Mouse (Mus musculus): ENCODE data around the gene March2. TPM values are rescaled to one million over a fixed set of nuclear protein-coding genes. Genes with fewer than 3 reads are reported as not detected.

The March2 gene
- polyA plus RNA-seq, 1 experiment from 2014 or later = 39.4 TPM

Other genes starting within 250 kb of the March2 start
- 107 and 125 TPM in 2 replicates for gene Adamts10, start 194.5 kb downstream of the March2 start, polyA plus RNA-seq (2016; fragmentation: Nextera tagmentation; extraction: Ambion mirVana)
- gene Myo1f, start 163.0 kb downstream of the March2 start, polyA plus RNA-seq (2016; fragmentation: Nextera tagmentation; extraction: Ambion mirVana) = 1.9 and 2.3 TPM in 2 replicates
- gene Zfp414, start 89.6 kb downstream of the March2 start, polyA plus RNA-seq (2016; fragmentation: Nextera tagmentation; extraction: Ambion mirVana) = 40.1 and 40.7 TPM in 2 replicates
- 0.55 and 0.56 TPM in 2 replicates for gene Pram1, start 80.6 kb downstream of the March2 start, polyA plus RNA-seq (2016; fragmentation: Nextera tagmentation; extraction: Ambion mirVana)
- gene Hnrnpm, start 31.8 kb downstream of the March2 start, polyA plus RNA-seq (2016; fragmentation: Nextera tagmentation; extraction: Ambion mirVana) = 477 and 517 TPM in 2 replicates
- gene Rab11b, start 41.9 kb upstream of the March2 start, polyA plus RNA-seq (2016; fragmentation: Nextera tagmentation; extraction: Ambion mirVana) = 335 and 351 TPM in 2 replicates
- gene Angptl4, start 63.2 kb upstream of the March2 start, polyA plus RNA-seq (2016; fragmentation: Nextera tagmentation; extraction: Ambion mirVana) = 43.2 and 43.7 TPM in 2 replicates
- gene Kank3, start 91.8 kb upstream of the March2 start, polyA plus RNA-seq (2016; fragmentation: Nextera tagmentation; extraction: Ambion mirVana) = 28.1 and 28.7 TPM in 2 replicates
- 1,001 and 1,020 TPM in 2 replicates for gene Rps28, start 105.9 kb upstream of the March2 start, polyA plus RNA-seq (2016; fragmentation: Nextera tagmentation; extraction: Ambion mirVana)
- 458 and 462 TPM in 2 replicates for gene Ndufa7, start 105.9 kb upstream of the March2 start, polyA plus RNA-seq (2016; fragmentation: Nextera tagmentation; extraction: Ambion mirVana)
- gene Cd320, start 124.4 kb upstream of the March2 start, polyA plus RNA-seq (2016; fragmentation: Nextera tagmentation; extraction: Ambion mirVana) = 66.4 and 73.9 TPM in 2 replicates
- gene Gm7029, start 155.2 kb upstream of the March2 start, polyA plus RNA-seq (2016; fragmentation: Nextera tagmentation; extraction: Ambion mirVana) = not detected in 2 replicates
- 6.6 and 7.6 TPM in 2 replicates for gene Kifc1, start 172.0 kb upstream of the March2 start, polyA plus RNA-seq (2016; fragmentation: Nextera tagmentation; extraction: Ambion mirVana)
- gene Platr17, start 186.5 kb upstream of the March2 start, polyA plus RNA-seq (2016; fragmentation: Nextera tagmentation; extraction: Ambion mirVana) = 0.46 and 1.1 TPM in 2 replicates
- 66.2 and 79.3 TPM in 2 replicates for gene Daxx, start 190.7 kb upstream of the March2 start, polyA plus RNA-seq (2016; fragmentation: Nextera tagmentation; extraction: Ambion mirVana)
- gene Tapbp, start 197.2 kb upstream of the March2 start, polyA plus RNA-seq (2016; fragmentation: Nextera tagmentation; extraction: Ambion mirVana) = 21.5 and 23.5 TPM in 2 replicates
- 21.8 and 22.4 TPM in 2 replicates for gene Zbtb22, start 197.2 kb upstream of the March2 start, polyA plus RNA-seq (2016; fragmentation: Nextera tagmentation; extraction: Ambion mirVana)
- gene Rgl2, start 210.9 kb upstream of the March2 start, polyA plus RNA-seq (2016; fragmentation: Nextera tagmentation; extraction: Ambion mirVana) = 61.3 and 64.2 TPM in 2 replicates
- 180 and 186 TPM in 2 replicates for gene Pfdn6, start 221.7 kb upstream of the March2 start, polyA plus RNA-seq (2016; fragmentation: Nextera tagmentation; extraction: Ambion mirVana)
- gene Wdr46, start 222.0 kb upstream of the March2 start, polyA plus RNA-seq (2016; fragmentation: Nextera tagmentation; extraction: Ambion mirVana) = 45.5 and 45.8 TPM in 2 replicates
- gene B3galt4, start 232.8 kb upstream of the March2 start, polyA plus RNA-seq (2016; fragmentation: Nextera tagmentation; extraction: Ambion mirVana) = 5.0 and 6.8 TPM in 2 replicates
- gene Vps52, start 237.1 kb upstream of the March2 start, polyA plus RNA-seq (2016; fragmentation: Nextera tagmentation; extraction: Ambion mirVana) = 53.3 and 55.0 TPM in 2 replicates
- 1,388 and 1,510 TPM in 2 replicates for gene Rps18, start 237.3 kb upstream of the March2 start, polyA plus RNA-seq (2016; fragmentation: Nextera tagmentation; extraction: Ambion mirVana)

Data from limb, embryonic 12.5 days (tissue).